Mouse (Mus musculus): ENCODE results near the gene Ptprr.

DNA sequence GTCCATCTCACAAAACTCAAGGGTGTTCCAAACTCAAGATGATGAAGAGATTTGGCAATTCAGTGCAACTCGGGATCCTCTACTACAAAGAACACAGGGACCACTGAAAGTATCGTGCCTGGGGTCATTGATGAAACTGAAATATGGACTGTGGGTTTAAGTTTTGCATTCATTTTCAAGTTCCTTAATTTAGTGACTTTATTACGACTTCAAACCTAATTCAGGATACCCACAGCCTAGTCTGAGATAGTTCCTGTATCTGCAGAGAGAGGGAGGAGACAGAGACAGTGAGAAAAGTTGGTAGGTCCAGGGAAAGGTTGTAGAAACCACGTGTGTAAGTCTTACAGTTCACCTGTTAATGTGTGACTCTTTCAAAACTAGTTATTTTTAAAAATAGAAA lies 272.5 kb downstream of the Ptprr start:
- TF ChIP-seq CTCF (IDR thresholded peaks at IDR 0.05; ENCODE audit: borderline replicate concordance, control insufficient read depth, extremely low read depth, insufficient read depth, low read length, poor library complexity) (no peak), POLR2A (IDR thresholded peaks at IDR 0.05; ENCODE audit: control insufficient read depth, extremely low read depth, insufficient read depth, low read length, poor library complexity) (no peak)

Data from thymus, adult 2 months (tissue).